ENCODE assay signal across 11 mouse cellular contexts in genomic region chr6:6864441-6865440, GRCm38 (mm10). TPM values are rescaled to one million over a fixed set of nuclear protein-coding genes. Genes with fewer than 3 reads are reported as not detected.
DNase-seq lines count a peak whose midpoint lies in the region; ATAC-seq lines count a peak whose summit lies in the region.
"Had no signal": no experiment of that assay in that cellular context is flagged by ENCODE, and none has a peak within 500 bp of the region (broad histone marks: within the 10 kb centered on the region; RNA-seq: fewer than 3 reads in every experiment).

No protein-coding gene starts in this region.

- H3K4me2 ChIP-seq in heart, embryonic 15.5 days = peak overlapping the region; percentile 83; the same call in 1 of the 2 replicates
- peak overlapping the region; percentile 87 for H3K4me2 ChIP-seq in embryonic facial prominence, embryonic 11.5 days (ENCODE audit: low read depth, low read length)
- peak overlapping the region; percentile 88 for H3K4me2 ChIP-seq in limb, embryonic 12.5 days
- H3K4me2 ChIP-seq in kidney, embryonic 14.5 days (replicated peaks; ENCODE audit: low read depth, low read length) = no peak overlapping the region

- H3K36me3 ChIP-seq in heart, embryonic 15.5 days = no peaks in the 10 kb centered on the region
- no peaks in the 10 kb centered on the region for H3K36me3 ChIP-seq in embryonic facial prominence, embryonic 11.5 days (replicated peaks; ENCODE audit: control insufficient read depth, insufficient read depth, low read depth, low read length)
- H3K36me3 ChIP-seq in limb, embryonic 12.5 days = no peaks in the 10 kb centered on the region
- no peaks in the 10 kb centered on the region for H3K36me3 ChIP-seq in kidney, embryonic 14.5 days (ENCODE audit: control insufficient read depth, insufficient read depth, low read length)

- ATAC-seq in heart, embryonic 15.5 days (replicated peaks; ENCODE audit: insufficient number of reproducible peaks, insufficient read depth, low FRiP score, low read depth) = no peak
- no peak for ATAC-seq in embryonic facial prominence, embryonic 11.5 days (replicated peaks; ENCODE audit: insufficient number of reproducible peaks, low FRiP score, low TSS enrichment, low read depth)
- ATAC-seq in limb, embryonic 12.5 days (ENCODE audit: insufficient number of reproducible peaks, insufficient read depth, low FRiP score, low TSS enrichment, low read depth) = no peak
- no peak for ATAC-seq in inflammation-experienced regulatory T-cells, adult 6 months
- no peak for ATAC-seq in kidney, embryonic 14.5 days (ENCODE audit: low FRiP score, low TSS enrichment)

- H3K9me3 ChIP-seq in heart, embryonic 15.5 days (replicated peaks) = no peaks in the 10 kb centered on the region
- no peaks in the 10 kb centered on the region for H3K9me3 ChIP-seq in embryonic facial prominence, embryonic 11.5 days (replicated peaks; ENCODE audit: control insufficient read depth, low read length)
- no peaks in the 10 kb centered on the region for H3K9me3 ChIP-seq in limb, embryonic 12.5 days
- H3K9me3 ChIP-seq in kidney, embryonic 14.5 days (ENCODE audit: control insufficient read depth, low read length) = no peaks in the 10 kb centered on the region

- DNase-seq in heart, adult 8-10 months (ENCODE audit: low spot score) = no peak
- DNase-seq in ES-CJ7 (ENCODE audit: low read depth, low spot score) = peak; percentile 36
- peak; percentile 46 for DNase-seq in embryonic facial prominence, embryonic 11.5 days (ENCODE audit: low spot score)
- no peak for DNase-seq in spleen, postnatal 14 days (ENCODE audit: low spot score in 2 of 2)
- DNase-seq: gastrocnemius, postnatal 14 days had no signal

- peaks cover 34% of the 10 kb centered on the region for H3K4me1 ChIP-seq in heart, embryonic 15.5 days (replicated peaks)
- no peaks in the 10 kb centered on the region for H3K4me1 ChIP-seq in embryonic facial prominence, embryonic 11.5 days (ENCODE audit: control insufficient read depth, insufficient read depth, low read length)
- peaks cover 25% of the 10 kb centered on the region for H3K4me1 ChIP-seq in limb, embryonic 12.5 days (replicated peaks)
- peaks cover 11% of the 10 kb centered on the region; the same call in 1 of the 2 replicates for H3K4me1 ChIP-seq in kidney, embryonic 14.5 days (ENCODE audit: control insufficient read depth, insufficient read depth, low read length)

- peak overlapping the region; percentile 54; the same call in 1 of the 2 replicates for H3K4me3 ChIP-seq in heart, embryonic 15.5 days
- H3K4me3 ChIP-seq in embryonic facial prominence, embryonic 11.5 days (ENCODE audit: low read depth, low read length) = peak overlapping the region; percentile 65
- H3K4me3 ChIP-seq in limb, embryonic 12.5 days (replicated peaks) = peak overlapping the region; percentile 55
- H3K4me3 ChIP-seq in kidney, embryonic 14.5 days (ENCODE audit: low read length) = no peak overlapping the region
- H3K4me3 ChIP-seq: myocyte had no signal

- peaks cover 90% of the 10 kb centered on the region for H3K27me3 ChIP-seq in heart, embryonic 15.5 days
- peaks cover 31% of the 10 kb centered on the region for H3K27me3 ChIP-seq in embryonic facial prominence, embryonic 11.5 days (ENCODE audit: control insufficient read depth, insufficient read depth, low read length)
- peaks cover 84% of the 10 kb centered on the region for H3K27me3 ChIP-seq in limb, embryonic 12.5 days
- H3K27me3 ChIP-seq in kidney, embryonic 14.5 days (ENCODE audit: control insufficient read depth, insufficient read depth, low read length) = peaks cover 94% of the 10 kb centered on the region

- H3K27ac ChIP-seq in heart, embryonic 15.5 days = no peak overlapping the region
- peak overlapping the region; percentile 96 for H3K27ac ChIP-seq in embryonic facial prominence, embryonic 11.5 days (replicated peaks; ENCODE audit: low read depth, low read length)
- H3K27ac ChIP-seq in limb, embryonic 12.5 days = no peak overlapping the region
- no peak overlapping the region for H3K27ac ChIP-seq in kidney, embryonic 14.5 days (ENCODE audit: low read depth, low read length)
- H3K27ac ChIP-seq: liver, embryonic 14.5 days had no signal

- WGBS in heart, embryonic 15.5 days = 11% methylated on average over 36 of the region's 36 CpGs
- WGBS in embryonic facial prominence, embryonic 11.5 days = 1% methylated on average over 36 of the region's 36 CpGs
- WGBS in limb, embryonic 12.5 days = 1% methylated on average over 36 of the region's 36 CpGs
- WGBS in kidney, embryonic 14.5 days = 3% methylated on average over 36 of the region's 36 CpGs

- no peak overlapping the region for H3K9ac ChIP-seq in heart, embryonic 15.5 days
- peak overlapping the region; percentile 91 for H3K9ac ChIP-seq in embryonic facial prominence, embryonic 11.5 days (replicated peaks; ENCODE audit: low read length)
- H3K9ac ChIP-seq in limb, embryonic 12.5 days (replicated peaks) = peak overlapping the region; percentile 69
- no peak overlapping the region for H3K9ac ChIP-seq in kidney, embryonic 14.5 days (ENCODE audit: low read depth, low read length)
- H3K9ac ChIP-seq: liver, embryonic 14.5 days had no signal

RNA-seq across cellular contexts. Expression of gene Dlx6, which starts 1.6 kb away (rescaled TPM):
- polyA plus RNA-seq in heart, embryonic 15.5 days (2015; fragmentation: Nextera tagmentation; extraction: Ambion mirVana) = 0.19 TPM in 1 of 2 replicates, not detected in the other
- total RNA-seq in heart, adult 8-10 months (2022) = not detected
- polyA plus RNA-seq in embryonic facial prominence, embryonic 11.5 days (2014; fragmentation: Nextera tagmentation; extraction: Ambion mirVana) = 3.2 and 5.1 TPM in 2 replicates
- polyA plus RNA-seq in limb, embryonic 12.5 days (2016; fragmentation: Nextera tagmentation; extraction: Ambion mirVana) = 2.2 and 2.5 TPM in 2 replicates
- not detected for polyA plus RNA-seq in inflammation-experienced regulatory T-cells, adult 6 months (2017; shearing (Covaris generic))
- not detected in 2 replicates for polyA plus RNA-seq in kidney, embryonic 14.5 days (2014; fragmentation: Nextera tagmentation; extraction: Ambion mirVana)
- total RNA-seq: gastrocnemius, postnatal 14 days had no signal
- polyA plus RNA-seq: liver, embryonic 14.5 days; myocyte had no signal

RNA-seq across cellular contexts. Expression of gene Dlx5, which starts 17.1 kb away (rescaled TPM):
- polyA plus RNA-seq in heart, embryonic 15.5 days (2015; fragmentation: Nextera tagmentation; extraction: Ambion mirVana) = 1.0 and 1.3 TPM in 2 replicates
- under 1 TPM; 0.22 to 0.84 (median 0.31) TPM for total RNA-seq in heart, adult 8-10 months (2022)
- 54.5 and 63.8 TPM in 2 replicates for polyA plus RNA-seq in embryonic facial prominence, embryonic 11.5 days (2014; fragmentation: Nextera tagmentation; extraction: Ambion mirVana)
- polyA plus RNA-seq in limb, embryonic 12.5 days (2016; fragmentation: Nextera tagmentation; extraction: Ambion mirVana) = 33.9 and 42.5 TPM in 2 replicates
- not detected for polyA plus RNA-seq in inflammation-experienced regulatory T-cells, adult 6 months (2017; shearing (Covaris generic))
- polyA plus RNA-seq in kidney, embryonic 14.5 days (2014; fragmentation: Nextera tagmentation; extraction: Ambion mirVana) = 0.14 and 0.34 TPM in 2 replicates
- total RNA-seq: gastrocnemius, postnatal 14 days had no signal
- polyA plus RNA-seq: liver, embryonic 14.5 days; myocyte had no signal

Comparison
In these comparisons a context has a peak if more than half of its experiments do, and no peak if none do; other contexts are left out.
1. H3K9ac ChIP-seq: peak in embryonic facial prominence, embryonic 11.5 days (single experiment) and limb, embryonic 12.5 days (single experiment); none in heart, embryonic 15.5 days (single experiment) and kidney, embryonic 14.5 days (single experiment).
2. DNase-seq: peak in ES-CJ7 (single experiment) and embryonic facial prominence, embryonic 11.5 days (single experiment); none in heart, adult 8-10 months (single experiment) and spleen, postnatal 14 days (0 of 2).
3. RNA of gene Dlx5, which starts 17.1 kb away (polyA plus RNA-seq): 54.5 to 63.8 TPM in embryonic facial prominence, embryonic 11.5 days and 33.9 to 42.5 TPM in limb, embryonic 12.5 days; 1.0 to 1.3 TPM in heart, embryonic 15.5 days, 0.14 to 0.34 TPM in kidney, embryonic 14.5 days and not detected in inflammation-experienced regulatory T-cells, adult 6 months; every median in the first group is over 10 times any median in the second.